Mouse (Mus musculus) stomach, embryonic 14.5 days (tissue): Measurements from ENCODE around the gene Hoxa11. TPM values are rescaled to one million over a fixed set of nuclear protein-coding genes. Genes with fewer than 3 reads are reported as not detected.

Experiments
- ATAC-seq: fragments of 200-750 bp; cut with Nextera tagmentation; 2 replicates; pipeline ENCODE4 v1.8.0; 2017; ENCODE audit warnings: low read depth, moderate TSS enrichment; ENCODE audit not compliant: insufficient number of reproducible peaks, insufficient read depth, low FRiP score
- H3K27ac ChIP-seq: fragments of 300-500 bp; sonication (generic); 2 replicates; pipeline ENCODE4 v1.5.1; 2014; ENCODE audit warnings: mild to moderate bottlenecking, low read length, moderate library complexity, mixed read lengths
- H3K27me3 ChIP-seq: fragments of 300-500 bp; sonication (generic); 2 replicates; pipeline ENCODE4 v1.6.1; 2014; ENCODE audit warnings: low read length, control low read depth, mixed read lengths; ENCODE audit not compliant: control insufficient read depth, insufficient read depth
- H3K36me3 ChIP-seq: fragments of 300-500 bp; sonication (generic); 2 replicates; pipeline ENCODE4 v1.6.1; 2014; ENCODE audit warnings: mild to moderate bottlenecking, control low read depth, low read length, moderate library complexity, mixed read lengths; ENCODE audit not compliant: control insufficient read depth, insufficient read depth
- H3K4me1 ChIP-seq: fragments of 300-500 bp; sonication (generic); 2 replicates; pipeline ENCODE4 v1.6.1; 2014; ENCODE audit warnings: low read length, control low read depth, mixed read lengths; ENCODE audit not compliant: control insufficient read depth, insufficient read depth
- H3K4me2 ChIP-seq: fragments of 300-500 bp; sonication (generic); replicated peaks from 2 replicates; pipeline ENCODE4 v1.6.1; 2014; ENCODE audit warnings: low read depth, low read length, control low read depth
- H3K4me3 ChIP-seq: fragments of 300-500 bp; sonication (generic); 2 replicates; pipeline ENCODE4 v1.5.1; 2014; ENCODE audit warnings: low read depth, low read length, control low read depth
- H3K9ac ChIP-seq: fragments of 300-500 bp; sonication (generic); replicated peaks from 2 replicates; pipeline ENCODE4 v1.6.1; 2014; ENCODE audit warnings: low read depth, mild to moderate bottlenecking, control low read depth, low read length, moderate library complexity, mixed read lengths
- H3K9me3 ChIP-seq: fragments of 300-500 bp; sonication (generic); 2 replicates; pipeline ENCODE4 v1.6.1; 2016; ENCODE audit warnings: low read depth, low read length, control low read depth; ENCODE audit not compliant: control insufficient read depth
- WGBS: fragments of 180-500 bp; shearing (Covaris S2); extraction: QIAGEN DNeasy Blood & Tissue Kit; methylation state at CpG from one replicate; pipeline ENCODE4 v1.1.7; 2014; 5-methylcytosine and 5-hydroxymethylcytosine counted together
- polyA plus RNA-seq: library from polyadenylated mRNA; unstranded; fragments of >200 nt; fragmentation: Nextera tagmentation; extraction: Ambion mirVana; gene quantifications from 2 replicates; pipeline ENCODE4 v1.2.1, GENCODE M21; 2014

Gene Hoxa11
- polyA plus RNA-seq, 1 experiment from 2014 or later: not detected

DNA sequence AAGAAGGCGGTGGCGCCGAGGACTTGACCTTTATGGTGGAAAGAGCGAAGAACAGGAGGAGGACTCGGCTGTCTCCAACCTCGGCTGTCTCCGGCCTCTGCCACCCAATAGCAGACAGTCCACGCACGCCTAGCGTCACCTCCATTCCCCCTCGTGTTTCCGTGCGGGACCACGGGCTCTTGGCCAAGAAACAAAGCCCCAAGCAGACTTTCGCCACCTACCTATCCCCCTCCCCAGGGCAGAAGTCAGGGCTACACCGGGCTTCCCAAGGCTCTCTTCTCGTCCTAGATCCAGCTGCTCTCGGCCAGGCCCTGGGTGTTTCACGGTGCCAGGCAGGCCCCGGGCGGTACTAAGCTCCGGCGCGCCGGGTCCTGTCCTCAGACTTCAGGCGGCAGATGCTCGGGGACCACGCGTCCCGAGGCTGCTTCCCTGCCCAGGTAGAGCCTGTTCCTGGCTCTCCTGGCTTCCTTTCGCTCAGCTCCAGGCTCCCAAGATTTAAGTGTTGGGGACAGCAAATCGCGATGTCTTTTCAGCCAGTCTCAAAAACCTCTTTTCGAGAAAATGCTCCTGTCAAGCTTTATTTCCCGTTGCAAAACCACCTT, 7.3 kb upstream of the Hoxa11 start:
- Histone ChIP-seq H3K9ac (no peak overlapping the region), H3K27ac (no peak overlapping the region), H3K36me3 (no peaks in the 10 kb centered on the region), H3K9me3 (no peaks in the 10 kb centered on the region), H3K4me3 (no peak overlapping the region), H3K27me3 (peaks cover 60% of the 10 kb centered on the region), H3K4me1 (no peaks in the 10 kb centered on the region), H3K4me2 (no peak overlapping the region)
- ATAC-seq: no peak
- 1% methylated on average over 35 of the region's 35 CpGs for WGBS

GRCm38 (mm10) chr6:52252016-52252774, 6.6 kb upstream of the Hoxa11 start:
- Histone ChIP-seq H3K9ac (no peak overlapping the region), H3K9me3 (no peaks in the 10 kb centered on the region), H3K4me2 (no peak overlapping the region), H3K27me3 (peaks cover 62% of the 10 kb centered on the region), H3K4me3 (no peak overlapping the region), H3K36me3 (no peaks in the 10 kb centered on the region), H3K4me1 (no peaks in the 10 kb centered on the region), H3K27ac (no peak overlapping the region)
- 3% methylated on average over 24 of the region's 24 CpGs for WGBS
- ATAC-seq: no peak

DNA sequence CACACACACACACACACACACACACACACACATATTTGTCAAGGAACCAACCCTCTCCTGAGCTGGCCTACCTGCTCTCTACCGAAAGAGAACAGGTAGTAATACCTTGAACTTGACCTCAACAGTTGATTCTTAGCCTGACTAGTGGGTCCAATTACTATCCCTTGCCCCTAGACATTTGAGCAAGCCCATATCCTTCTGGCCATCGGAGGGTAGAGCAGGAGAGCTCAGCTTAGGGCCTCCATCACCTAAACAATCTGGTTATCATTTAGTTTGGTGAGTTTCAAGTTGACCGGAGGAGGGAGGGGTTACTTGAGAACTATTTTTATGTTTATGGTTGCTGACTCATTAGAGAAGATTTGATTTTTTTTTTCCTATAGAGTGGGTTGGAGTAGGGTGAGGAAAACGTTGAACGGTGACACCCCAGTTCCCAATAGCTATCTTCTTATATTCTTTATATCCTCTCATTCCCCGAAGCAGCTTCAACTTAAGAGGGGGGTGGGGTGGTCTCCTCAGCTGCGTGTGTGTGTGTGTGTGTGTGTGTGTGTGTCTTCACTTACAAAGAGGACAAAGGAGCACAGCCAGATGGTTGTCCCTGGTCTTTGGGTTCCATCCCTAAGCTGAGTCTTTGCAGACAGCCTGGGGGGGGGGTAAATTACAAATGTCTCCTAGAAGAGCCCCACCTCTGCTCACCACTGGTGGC, 5.7 kb upstream of the Hoxa11 start:
- H3K9ac ChIP-seq: no peak overlapping the region
- no peaks in the 10 kb centered on the region for H3K9me3 ChIP-seq
- ATAC-seq: no peak
- H3K4me2 ChIP-seq: no peak overlapping the region
- no peaks in the 10 kb centered on the region for H3K4me1 ChIP-seq
- 13% methylated on average over 7 of the region's 7 CpGs for WGBS
- no peaks in the 10 kb centered on the region for H3K36me3 ChIP-seq
- H3K27ac ChIP-seq: no peak overlapping the region
- H3K4me3 ChIP-seq: no peak overlapping the region
- peaks cover 65% of the 10 kb centered on the region for H3K27me3 ChIP-seq

GRCm38 (mm10) chr6:52249826-52250225, 4.2 kb upstream of the Hoxa11 start:
- no peak overlapping the region for H3K27ac ChIP-seq
- no peak overlapping the region for H3K4me3 ChIP-seq
- H3K36me3 ChIP-seq: no peaks in the 10 kb centered on the region
- no peak overlapping the region for H3K9ac ChIP-seq
- no peak overlapping the region for H3K4me2 ChIP-seq
- H3K27me3 ChIP-seq: peaks cover 69% of the 10 kb centered on the region
- no peaks in the 10 kb centered on the region for H3K4me1 ChIP-seq
- WGBS: 3% methylated on average over 4 of the region's 4 CpGs
- H3K9me3 ChIP-seq: no peaks in the 10 kb centered on the region
- no peak for ATAC-seq

DNA sequence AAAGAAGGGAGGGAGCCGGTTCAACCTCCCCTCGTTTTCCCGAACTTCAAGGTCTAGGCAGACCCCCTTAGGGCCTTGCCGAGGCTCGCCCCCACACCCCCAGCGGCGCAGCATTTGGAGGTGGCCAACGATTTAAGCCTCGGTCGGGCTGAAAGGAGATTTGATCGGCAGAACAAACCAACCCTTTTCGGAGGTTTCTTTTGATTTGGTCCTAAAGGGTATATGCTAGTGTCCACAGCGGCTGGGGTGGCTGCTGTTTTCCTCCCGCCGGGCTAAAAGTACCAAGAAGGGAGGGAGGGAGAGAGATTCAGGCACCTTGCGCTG, 3.8 kb upstream of the Hoxa11 start:
- no peaks in the 10 kb centered on the region for H3K4me1 ChIP-seq
- no peaks in the 10 kb centered on the region for H3K36me3 ChIP-seq
- no peak for ATAC-seq
- 0% methylated on average over 16 of the region's 16 CpGs for WGBS
- no peak overlapping the region for H3K9ac ChIP-seq
- H3K4me3 ChIP-seq: no peak overlapping the region
- H3K4me2 ChIP-seq: no peak overlapping the region
- H3K9me3 ChIP-seq: no peaks in the 10 kb centered on the region
- H3K27me3 ChIP-seq: peaks cover 69% of the 10 kb centered on the region
- no peak overlapping the region for H3K27ac ChIP-seq

DNA sequence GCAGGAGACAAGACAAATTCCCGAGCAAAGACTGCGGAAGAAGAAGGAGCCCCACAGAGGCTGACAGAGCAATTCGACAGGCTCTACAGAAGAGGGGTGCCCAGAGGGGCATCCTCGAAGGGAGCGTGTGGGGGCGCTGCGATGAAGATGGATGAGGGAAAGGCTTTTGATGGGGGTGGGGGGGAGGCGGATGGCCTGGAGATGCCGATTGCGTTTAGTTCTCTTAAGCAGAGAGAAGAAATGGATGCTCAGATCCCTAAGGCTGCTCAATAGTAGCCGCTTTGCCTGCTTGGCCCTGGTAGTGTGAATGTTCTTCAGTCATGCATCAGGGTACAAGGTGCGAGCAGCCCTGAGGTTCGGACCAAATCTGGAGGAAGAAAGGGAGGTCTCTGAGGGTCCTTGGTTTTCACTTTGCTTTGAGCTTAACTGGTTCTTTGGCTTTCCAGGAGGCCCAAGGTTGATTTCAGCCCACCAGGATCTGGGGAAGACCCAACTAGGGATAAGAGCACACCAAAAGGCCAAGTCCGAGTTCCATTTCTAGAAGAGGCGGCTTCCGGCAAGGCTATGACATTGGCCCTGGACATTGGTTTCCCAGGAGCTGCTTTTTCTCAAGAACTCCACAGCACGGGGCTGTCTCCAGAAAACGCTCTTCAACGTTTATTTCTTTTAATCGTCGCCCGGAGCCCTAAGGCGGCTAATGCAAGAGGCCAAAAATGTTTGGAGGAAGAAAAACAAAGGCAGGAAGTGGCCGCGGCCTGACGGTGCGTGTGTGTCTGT, 3.2 kb upstream of the Hoxa11 start:
- Histone ChIP-seq H3K4me2 (no peak overlapping the region), H3K9ac (no peak overlapping the region), H3K4me3 (no peak overlapping the region), H3K27ac (no peak overlapping the region), H3K36me3 (no peaks in the 10 kb centered on the region), H3K4me1 (no peaks in the 10 kb centered on the region), H3K9me3 (no peaks in the 10 kb centered on the region), H3K27me3 (peaks cover 68% of the 10 kb centered on the region)
- no peak for ATAC-seq
- 1% methylated on average over 27 of the region's 27 CpGs for WGBS

GRCm38 (mm10) chr6:52247766-52248637, 2.4 kb upstream of the Hoxa11 start:
- Histone ChIP-seq H3K4me2 (no peak overlapping the region), H3K4me1 (no peaks in the 10 kb centered on the region), H3K9me3 (no peaks in the 10 kb centered on the region), H3K27ac (no peak overlapping the region), H3K4me3 (no peak overlapping the region), H3K9ac (no peak overlapping the region), H3K27me3 (peaks cover 72% of the 10 kb centered on the region), H3K36me3 (no peaks in the 10 kb centered on the region)
- WGBS: 3% methylated on average over 23 of the region's 23 CpGs
- no peak for ATAC-seq

DNA sequence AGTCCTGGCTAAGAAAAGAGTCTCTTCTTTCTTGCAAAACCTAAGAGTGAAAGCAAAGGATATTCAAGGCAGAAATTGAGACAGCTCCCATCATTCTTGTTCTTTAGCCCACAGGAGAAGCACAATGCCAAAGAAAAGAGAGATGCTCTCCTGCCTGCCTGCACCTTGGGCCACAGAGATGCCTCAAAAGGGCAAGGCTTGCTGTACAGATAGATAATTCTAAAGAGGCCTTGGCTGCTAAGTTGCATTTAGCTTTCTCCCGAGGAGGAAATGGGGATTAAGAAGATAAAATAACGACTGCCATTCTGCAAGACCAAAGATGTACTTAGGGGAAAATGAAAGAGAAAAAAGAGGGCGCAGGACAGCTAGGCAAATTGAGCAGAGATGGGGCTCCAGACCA, 1.3 kb upstream of the Hoxa11 start:
- Histone ChIP-seq H3K27ac (no peak overlapping the region), H3K9ac (no peak overlapping the region), H3K4me2 (no peak overlapping the region), H3K4me3 (no peak overlapping the region), H3K9me3 (no peaks in the 10 kb centered on the region), H3K4me1 (no peaks in the 10 kb centered on the region), H3K27me3 (peaks cover 80% of the 10 kb centered on the region), H3K36me3 (no peaks in the 10 kb centered on the region)
- no peak for ATAC-seq
- 4% methylated on average over 3 of the region's 3 CpGs for WGBS
